Mouse (Mus musculus) right cerebral cortex, postnatal 4 days (tissue): ENCODE data around the gene Rcn1.

Source experiments
- DNase-seq: peaks from one replicate; pipeline ENCODE4 v3.0.0-alpha.2; 2022

Gene Rcn1

GRCm38 (mm10) chr2:105336314-105337027, 62.6 kb downstream of the Rcn1 start:
- DNase-seq = no peak
